Mouse (Mus musculus) midbrain, embryonic 16.5 days (tissue): ENCODE measurements at regions not wholly inside any gene's neighbourhood (a gene's known extent, or its start where the extent isn't known, plus 50 kb on each side); places are given as distances from the start of the nearest gene placed in this dataset.
"Not testable (repeated sequence)": the region's sequence is repeated elsewhere in the genome, so short reads cannot be mapped to it uniquely, and the experiment has no call there.

Experiments used
- ATAC-seq: fragments of 200-750 bp; cut with Nextera tagmentation; 2 replicates; pipeline ENCODE4 v1.8.0; 2017; ENCODE audit warnings: moderate TSS enrichment
- H3K27ac ChIP-seq: fragments of 300-500 bp; sonication (generic); 2 replicates; pipeline ENCODE4 v1.5.1; 2014; ENCODE audit warnings: mild to moderate bottlenecking, low read length, mixed read lengths
- H3K27me3 ChIP-seq: fragments of 300-500 bp; sonication (generic); 2 replicates; pipeline ENCODE4 v1.6.1; 2014; ENCODE audit warnings: low read depth, low read length, mixed read lengths; ENCODE audit not compliant: control insufficient read depth, insufficient read depth
- H3K36me3 ChIP-seq: fragments of 300-500 bp; sonication (generic); 2 replicates; pipeline ENCODE4 v1.6.1; 2014; ENCODE audit warnings: mild to moderate bottlenecking, low read length, moderate library complexity, mixed read lengths; ENCODE audit not compliant: control insufficient read depth, insufficient read depth
- H3K4me1 ChIP-seq: fragments of 300-500 bp; sonication (generic); 2 replicates; pipeline ENCODE4 v1.6.1; 2014; ENCODE audit warnings: mild to moderate bottlenecking, low read length, mixed read lengths; ENCODE audit not compliant: control insufficient read depth, insufficient read depth
- H3K4me2 ChIP-seq: fragments of 300-500 bp; sonication (generic); 2 replicates; pipeline ENCODE4 v1.6.1; 2014; ENCODE audit warnings: mild to moderate bottlenecking, low read length, mixed read lengths
- H3K4me3 ChIP-seq: fragments of 300-500 bp; sonication (generic); 2 replicates; pipeline ENCODE4 v1.5.1; 2014; ENCODE audit warnings: low read depth, mild to moderate bottlenecking, low read length, moderate library complexity, mixed read lengths
- H3K9ac ChIP-seq: fragments of 300-500 bp; sonication (generic); 2 replicates; pipeline ENCODE4 v1.6.1; 2014; ENCODE audit warnings: low read depth, low read length, mixed read lengths
- H3K9me3 ChIP-seq: fragments of 300-500 bp; sonication (generic); replicated peaks from 2 replicates; pipeline ENCODE4 v1.6.1; 2014; ENCODE audit warnings: mild to moderate bottlenecking, low read length, mixed read lengths; ENCODE audit not compliant: control insufficient read depth, poor library complexity, severe bottlenecking
- WGBS: fragments of 180-500 bp; shearing (Covaris S2); extraction: QIAGEN DNeasy Blood & Tissue Kit; methylation state at CpG from one replicate; pipeline ENCODE4 v1.1.7; 2014; 5-methylcytosine and 5-hydroxymethylcytosine counted together

DNA sequence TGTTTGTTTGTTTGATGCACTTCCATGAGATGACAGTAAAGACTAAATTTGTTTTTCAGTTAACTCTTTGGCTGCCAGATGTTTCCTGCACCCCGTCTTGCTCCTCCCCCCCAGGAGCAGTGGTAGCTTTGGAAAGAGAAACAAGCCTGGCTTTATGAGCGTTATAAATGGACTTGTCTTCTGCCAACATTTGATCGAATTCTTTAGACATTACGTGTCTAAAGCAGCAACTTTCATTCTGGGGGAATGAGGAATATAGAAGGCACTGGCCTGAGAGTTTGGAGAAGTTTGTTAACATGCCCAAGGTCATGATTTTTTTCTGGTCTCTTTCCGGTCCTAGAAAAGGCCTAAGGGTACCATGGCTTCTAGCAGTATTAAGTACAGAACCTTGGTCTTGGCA lies 148.8 kb upstream of the Fbxl4 start:
- no peak overlapping the region for H3K27ac ChIP-seq
- no peak for ATAC-seq
- H3K27me3 ChIP-seq: no peaks in the 10 kb centered on the region

DNA sequence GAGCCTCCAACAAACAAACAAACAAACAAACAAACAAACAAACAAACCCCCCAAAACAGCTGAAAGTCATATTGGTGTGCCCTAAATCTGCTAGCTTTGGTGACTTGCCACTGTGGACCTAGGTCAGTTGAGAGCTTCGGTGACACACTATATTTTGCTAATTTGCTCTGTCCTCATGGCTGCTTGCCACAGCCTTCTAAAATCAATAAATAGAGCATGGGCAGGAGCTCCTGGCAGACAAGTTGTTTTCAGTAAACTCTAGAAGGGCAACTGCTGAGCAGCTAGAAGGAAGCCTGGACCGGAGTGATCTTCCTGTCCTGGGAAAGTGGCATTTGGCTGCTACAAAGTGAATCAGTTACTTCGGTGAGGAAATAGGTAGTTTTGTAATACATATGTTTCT lies 119.7 kb upstream of the Fbxl4 start:
- Histone ChIP-seq H3K9ac (no peak overlapping the region), H3K9me3 (no peaks in the 10 kb centered on the region), H3K4me3 (no peak overlapping the region), H3K27me3 (no peaks in the 10 kb centered on the region), H3K4me2 (no peak overlapping the region), H3K27ac (no peak overlapping the region), H3K36me3 (no peaks in the 10 kb centered on the region), H3K4me1 (no peaks in the 10 kb centered on the region)
- 79% methylated on average over 3 of the region's 3 CpGs for WGBS
- ATAC-seq: no peak

More for the DNA sequence above, 148.8 kb upstream of the Fbxl4 start:
- no peaks in the 10 kb centered on the region for H3K9me3 ChIP-seq
- H3K36me3 ChIP-seq: no peaks in the 10 kb centered on the region
- H3K9ac ChIP-seq: no peak overlapping the region
- 86% methylated on average over 5 of the region's 5 CpGs for WGBS
- H3K4me3 ChIP-seq: no peak overlapping the region
- H3K4me1 ChIP-seq: no peaks in the 10 kb centered on the region
- H3K4me2 ChIP-seq: no peak overlapping the region

DNA sequence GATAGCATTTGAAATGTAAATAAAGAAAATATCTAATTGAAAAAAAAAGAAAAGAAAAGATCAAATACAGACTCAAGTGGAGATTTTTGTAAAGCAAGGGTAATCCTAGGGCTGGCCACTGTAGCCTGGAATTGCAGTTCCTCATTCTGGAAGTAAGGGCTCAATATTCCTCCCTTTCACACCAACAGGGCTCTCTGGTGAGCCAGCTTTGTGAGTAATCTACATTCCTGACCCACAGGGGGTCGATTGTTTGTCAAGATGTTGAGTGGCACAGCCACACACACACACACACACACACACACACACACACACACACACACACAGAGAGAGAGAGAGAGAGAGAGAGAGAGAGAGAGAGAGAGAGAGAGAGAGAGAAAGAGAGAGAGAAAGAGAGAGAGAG lies 107.1 kb upstream of the Fbxl4 start:
- ATAC-seq, H3K27me3 ChIP-seq, H3K9ac ChIP-seq, H3K4me3 ChIP-seq, H3K27ac ChIP-seq, H3K4me2 ChIP-seq, H3K9me3 ChIP-seq, H3K36me3 ChIP-seq, H3K4me1 ChIP-seq: not testable (repeated sequence)
- WGBS: 25% methylated on average over 1 of the region's 1 CpGs

DNA sequence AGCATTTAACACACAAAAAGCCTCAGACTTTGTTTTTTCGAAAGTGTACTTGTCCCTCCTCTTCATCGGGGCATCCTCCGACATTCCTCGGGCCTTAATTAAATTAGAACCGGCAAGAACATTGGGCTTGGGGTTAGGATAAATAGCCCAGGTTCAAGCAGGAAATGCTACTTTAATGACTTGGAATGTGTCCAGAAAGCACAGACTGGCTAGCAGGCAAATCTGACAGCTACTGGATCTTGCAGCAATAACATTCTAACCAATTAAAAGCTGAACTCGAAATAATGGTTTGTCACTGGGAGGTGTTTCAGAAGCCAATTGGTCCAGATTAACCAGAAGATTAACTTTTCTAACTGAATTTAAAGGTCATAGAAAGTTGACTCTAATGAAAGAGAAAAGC lies 93.4 kb upstream of the Fbxl4 start:
- H3K36me3 ChIP-seq: no peaks in the 10 kb centered on the region
- no peak overlapping the region for H3K27ac ChIP-seq
- no peak overlapping the region for H3K9ac ChIP-seq
- WGBS: 46% methylated on average over 6 of the region's 6 CpGs
- no peak overlapping the region for H3K4me3 ChIP-seq
- H3K9me3 ChIP-seq: no peaks in the 10 kb centered on the region
- H3K4me1 ChIP-seq: no peaks in the 10 kb centered on the region
- H3K27me3 ChIP-seq: no peaks in the 10 kb centered on the region
- ATAC-seq: no peak
- no peak overlapping the region for H3K4me2 ChIP-seq

DNA sequence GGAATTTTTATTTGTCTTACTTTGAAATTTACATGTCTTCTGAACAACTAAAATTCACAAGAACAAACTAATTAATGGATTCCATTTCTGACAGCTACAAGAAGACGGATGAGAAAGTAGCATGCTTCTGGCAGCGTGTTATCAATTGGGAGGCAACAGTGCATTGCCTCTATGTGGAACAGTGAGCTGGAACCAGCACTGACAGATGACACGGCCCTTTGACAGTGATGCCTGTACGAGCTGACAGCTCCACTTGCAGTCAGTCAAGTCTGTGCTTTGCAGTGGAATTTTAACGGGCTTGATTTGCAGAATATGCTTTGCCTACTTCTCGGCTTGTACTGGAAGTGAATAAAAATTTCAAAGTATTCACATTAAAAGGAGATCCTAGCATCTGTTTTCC lies 88.3 kb upstream of the Fbxl4 start:
- no peak overlapping the region for H3K4me2 ChIP-seq
- ATAC-seq: peak; percentile 90; the same call in 1 of the 2 replicates
- 53% methylated on average over 6 of the region's 6 CpGs for WGBS
- no peak overlapping the region for H3K27ac ChIP-seq
- H3K4me1 ChIP-seq: no peaks in the 10 kb centered on the region; the same call in 1 of the 2 replicates
- H3K4me3 ChIP-seq: no peak overlapping the region
- no peak overlapping the region for H3K9ac ChIP-seq
- no peaks in the 10 kb centered on the region for H3K36me3 ChIP-seq
- H3K9me3 ChIP-seq: no peaks in the 10 kb centered on the region
- H3K27me3 ChIP-seq: no peaks in the 10 kb centered on the region

DNA sequence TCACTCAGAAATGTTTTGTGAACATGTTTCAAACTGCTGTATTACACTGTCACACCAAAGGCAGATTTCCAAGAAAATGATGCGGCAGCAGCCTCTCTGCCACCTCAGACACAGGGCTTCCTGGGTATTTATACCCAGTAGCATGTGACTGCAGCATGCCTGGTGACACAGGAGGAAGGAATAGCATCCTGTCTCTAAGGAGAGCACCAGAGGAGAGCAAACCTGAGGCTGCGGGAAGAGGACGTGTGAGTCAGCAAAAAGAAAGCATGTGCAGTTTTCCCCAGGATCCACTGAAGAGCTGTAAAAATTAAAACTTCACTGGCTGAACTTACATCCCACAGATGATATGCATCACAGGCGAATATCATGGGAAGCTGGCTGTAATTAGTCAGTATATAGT lies 83.2 kb upstream of the Fbxl4 start:
- Histone ChIP-seq H3K27me3 (no peaks in the 10 kb centered on the region), H3K4me3 (no peak overlapping the region), H3K4me1 (no peaks in the 10 kb centered on the region; the same call in 1 of the 2 replicates), H3K36me3 (no peaks in the 10 kb centered on the region), H3K27ac (no peak overlapping the region), H3K9ac (no peak overlapping the region), H3K4me2 (no peak overlapping the region), H3K9me3 (no peaks in the 10 kb centered on the region)
- no peak for ATAC-seq
- WGBS: 76% methylated on average over 4 of the region's 4 CpGs

DNA sequence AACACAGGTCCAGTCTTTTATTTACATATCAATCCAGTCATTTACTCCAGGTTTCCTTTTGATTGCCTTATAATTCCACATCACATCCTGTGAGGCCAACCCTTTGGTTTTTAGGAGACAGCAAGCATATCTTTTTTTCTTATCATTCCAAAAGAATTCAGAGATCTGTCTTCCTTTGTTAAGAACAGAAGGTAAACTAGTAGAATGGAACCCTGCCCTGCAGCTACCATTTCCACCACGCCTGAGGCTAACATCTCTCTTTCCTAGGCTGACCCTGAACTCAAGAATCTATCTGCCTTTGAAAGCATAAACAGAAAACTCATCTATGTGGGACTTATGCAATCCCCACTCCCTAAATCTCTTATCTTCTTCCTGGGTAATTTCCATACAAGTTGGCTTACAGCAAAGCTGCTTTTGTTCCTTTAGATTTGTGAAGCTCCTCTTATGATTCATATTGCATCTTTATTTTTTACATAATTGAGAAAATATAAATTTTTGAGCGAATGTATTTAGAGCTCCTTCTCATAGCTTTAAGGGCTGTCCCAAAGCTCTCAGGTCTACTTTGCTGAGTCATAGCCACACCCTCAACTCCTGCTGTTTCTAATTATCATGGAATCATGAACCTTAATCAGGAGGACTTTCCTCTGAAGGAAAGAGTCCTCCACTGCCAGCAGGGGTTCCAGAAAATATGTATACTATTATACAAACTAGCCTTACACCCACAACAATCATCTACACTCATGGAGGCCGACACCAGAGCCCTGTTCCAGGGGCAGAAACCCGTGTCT lies 74.6 kb upstream of the Fbxl4 start:
- H3K4me3 ChIP-seq: no peak overlapping the region
- H3K36me3 ChIP-seq: no peaks in the 10 kb centered on the region
- no peak overlapping the region for H3K9ac ChIP-seq
- ATAC-seq: no peak
- no peaks in the 10 kb centered on the region for H3K27me3 ChIP-seq
- no peaks in the 10 kb centered on the region for H3K4me1 ChIP-seq
- no peaks in the 10 kb centered on the region for H3K9me3 ChIP-seq
- 75% methylated on average over 4 of the region's 4 CpGs for WGBS
- H3K27ac ChIP-seq: no peak overlapping the region
- no peak overlapping the region for H3K4me2 ChIP-seq

DNA sequence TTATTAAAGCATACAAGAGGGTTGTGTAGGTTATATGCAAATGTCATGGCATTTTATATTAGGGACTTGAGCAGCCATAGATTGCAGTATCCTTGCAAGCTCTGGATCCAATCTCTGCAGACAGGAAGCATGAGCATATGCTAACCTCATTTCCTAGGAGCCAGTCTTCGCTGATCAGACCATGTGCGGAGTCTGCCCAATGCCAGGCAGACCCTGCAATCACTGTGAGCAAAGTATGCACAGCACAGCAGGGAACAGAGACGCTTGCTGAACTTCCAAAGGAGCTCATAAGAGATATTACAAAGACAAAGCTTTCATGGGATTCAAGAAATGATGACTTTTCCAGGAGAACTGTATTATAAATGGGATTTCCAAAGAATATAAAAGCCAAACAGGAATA lies 65.2 kb upstream of the Fbxl4 start:
- no peak overlapping the region for H3K4me3 ChIP-seq

DNA sequence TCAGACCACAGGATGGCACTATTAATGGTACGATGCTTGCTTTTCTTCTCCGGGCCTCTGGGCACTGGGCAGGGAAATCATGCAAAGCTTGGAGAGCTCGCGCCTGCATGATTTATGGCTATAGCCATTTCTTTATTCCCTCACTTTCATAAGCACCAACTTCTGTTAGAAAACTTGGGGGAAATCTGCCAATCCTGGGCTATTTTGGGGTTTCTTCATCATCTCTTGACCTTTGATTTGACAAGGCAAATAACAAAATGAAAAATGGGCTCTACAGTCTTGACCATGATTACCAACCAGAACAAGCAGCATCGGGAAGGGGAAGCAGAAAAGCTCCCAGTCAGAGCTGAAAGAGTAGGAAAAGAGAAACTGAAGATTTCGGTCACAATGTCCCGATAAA lies 57.1 kb upstream of the Fbxl4 start:
- no peaks in the 10 kb centered on the region for H3K36me3 ChIP-seq
- 91% methylated on average over 7 of the region's 7 CpGs for WGBS
- peaks cover 9% of the 10 kb centered on the region for H3K4me1 ChIP-seq
- no peak overlapping the region for H3K4me3 ChIP-seq
- no peak for ATAC-seq
- H3K9me3 ChIP-seq: peaks cover 7% of the 10 kb centered on the region
- no peak overlapping the region for H3K9ac ChIP-seq
- no peaks in the 10 kb centered on the region for H3K27me3 ChIP-seq
- no peak overlapping the region for H3K4me2 ChIP-seq
- H3K27ac ChIP-seq: no peak overlapping the region

More for the DNA sequence above, 65.2 kb upstream of the Fbxl4 start:
- Histone ChIP-seq H3K36me3 (no peaks in the 10 kb centered on the region), H3K9me3 (no peaks in the 10 kb centered on the region), H3K4me1 (peaks cover 3% of the 10 kb centered on the region; the same call in 1 of the 2 replicates), H3K9ac (no peak overlapping the region), H3K27me3 (no peaks in the 10 kb centered on the region), H3K4me2 (no peak overlapping the region), H3K27ac (no peak overlapping the region)
- WGBS: 42% methylated on average over 3 of the region's 3 CpGs
- peak; percentile 80 for ATAC-seq
